Mouse (Mus musculus) left cerebral cortex, adult 18-20 months (tissue): ENCODE measurements around the gene Kif1a. TPM values are rescaled to one million over a fixed set of nuclear protein-coding genes. Genes with fewer than 3 reads are reported as not detected.

Source experiments
- DNase-seq, 2 experiments: peaks; one replicate each; pipeline ENCODE4 v3.0.0; 2021 to 2022; ENCODE audit warnings: low spot score in 2 of 2, mixed read lengths in 1 of 2
- total RNA-seq, 2 experiments: library from RNA; stranded (reverse); gene quantifications; 2 replicates each; pipeline ENCODE4 v1.2.3; 2021

Gene Kif1a
- total RNA-seq, 2 experiments from 2014 or later: 735 to 776 TPM

DNA sequence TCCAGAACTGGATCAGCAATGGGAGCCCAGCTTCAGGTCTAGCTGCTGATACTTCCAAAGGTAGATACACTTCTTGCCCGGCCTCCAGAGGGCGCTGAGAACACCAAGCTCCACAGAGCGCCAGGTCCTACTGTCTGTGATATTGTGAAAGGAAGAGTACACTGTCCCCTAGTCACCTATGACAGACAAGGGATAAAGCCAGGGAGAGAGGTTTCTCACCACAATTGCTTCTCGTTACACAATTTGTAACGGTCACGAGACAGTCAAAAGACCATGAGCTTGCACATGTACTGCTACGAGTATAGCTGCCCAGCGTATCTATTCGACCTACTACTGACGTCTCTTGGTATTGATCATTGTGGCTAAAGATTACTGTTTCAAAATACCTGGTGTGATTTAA, 72.4 kb downstream of the Kif1a start:
- DNase-seq: no peak

DNA sequence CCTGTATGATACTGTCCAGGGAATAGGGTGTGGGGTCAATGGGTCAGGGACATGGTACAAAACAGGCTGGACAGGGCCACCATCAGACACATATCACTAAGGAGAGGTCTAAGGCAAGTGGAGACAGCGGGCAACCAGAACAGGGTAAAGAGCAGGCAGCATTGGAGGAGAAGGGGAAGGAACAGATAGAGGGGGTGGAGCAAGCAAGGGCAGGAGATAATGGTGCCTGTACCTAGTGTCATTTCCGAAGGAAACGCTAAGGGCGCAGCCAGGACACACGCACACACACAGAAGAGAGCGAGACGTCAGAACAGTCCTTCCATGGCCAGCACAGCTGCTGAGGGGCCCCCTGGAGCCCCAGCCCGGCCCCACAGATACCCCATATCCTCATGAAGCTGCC, 75.2 kb downstream of the Kif1a start:
- no peak for DNase-seq

DNA sequence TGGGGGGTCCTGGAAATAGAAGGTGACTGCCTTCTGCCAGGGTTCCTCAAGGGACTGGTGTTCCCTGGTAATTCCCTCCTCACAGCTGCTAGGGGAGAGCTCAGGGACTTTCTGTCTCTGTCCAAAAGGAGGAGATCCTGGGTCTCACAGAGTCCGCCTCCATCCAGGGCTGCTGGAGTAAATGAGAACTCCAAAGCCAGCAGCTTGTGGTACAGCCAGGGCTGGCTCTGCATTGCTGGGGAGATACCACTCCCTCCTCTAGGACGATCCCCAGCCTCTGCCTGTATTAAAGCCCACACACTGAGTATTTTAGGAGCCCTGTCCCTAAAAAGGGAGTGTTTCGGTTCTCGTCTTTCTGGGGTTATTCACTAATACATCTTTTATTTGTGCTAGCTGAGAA, 81.1 kb downstream of the Kif1a start:
- DNase-seq: no peak

DNA sequence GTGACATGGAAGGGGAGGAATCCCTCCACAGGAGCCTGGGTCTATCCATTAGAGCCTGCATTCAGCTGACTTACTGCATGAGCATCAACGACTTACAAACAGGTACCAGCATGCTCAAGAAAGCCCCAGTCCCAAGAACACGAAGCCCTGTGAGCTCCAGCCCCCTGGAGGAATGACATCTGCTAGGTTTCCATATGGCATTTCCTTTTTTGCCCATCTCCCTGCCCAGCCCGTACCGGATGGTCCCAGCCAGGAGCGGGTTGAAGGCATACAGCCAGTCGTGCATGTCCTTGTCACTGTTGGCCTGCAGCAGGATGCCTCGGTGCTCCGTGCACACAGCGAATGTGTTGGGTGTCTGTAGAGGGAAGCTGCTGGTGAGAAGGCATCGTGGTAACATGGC, 83.0 kb downstream of the Kif1a start:
- DNase-seq: no peak

DNA sequence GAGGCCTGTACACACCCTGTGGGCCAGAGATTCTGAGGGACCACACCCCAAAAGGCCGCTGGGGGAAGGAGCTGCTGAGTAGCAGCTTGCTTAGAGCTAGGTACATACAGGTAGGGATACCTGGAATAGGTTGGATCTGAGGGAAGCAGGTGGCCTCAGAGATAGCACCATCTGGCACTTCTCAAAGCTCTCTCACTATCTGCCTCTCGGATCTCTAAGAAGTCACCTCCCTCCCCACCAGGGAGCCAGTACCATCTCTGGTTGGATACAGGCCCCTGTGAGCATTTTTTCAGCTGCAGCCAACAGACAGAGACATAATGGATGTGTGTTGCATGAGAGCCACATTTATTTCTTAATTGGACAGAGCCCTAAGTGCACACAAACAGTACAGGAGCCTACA, 86.6 kb downstream of the Kif1a start:
- DNase-seq: no peak

DNA sequence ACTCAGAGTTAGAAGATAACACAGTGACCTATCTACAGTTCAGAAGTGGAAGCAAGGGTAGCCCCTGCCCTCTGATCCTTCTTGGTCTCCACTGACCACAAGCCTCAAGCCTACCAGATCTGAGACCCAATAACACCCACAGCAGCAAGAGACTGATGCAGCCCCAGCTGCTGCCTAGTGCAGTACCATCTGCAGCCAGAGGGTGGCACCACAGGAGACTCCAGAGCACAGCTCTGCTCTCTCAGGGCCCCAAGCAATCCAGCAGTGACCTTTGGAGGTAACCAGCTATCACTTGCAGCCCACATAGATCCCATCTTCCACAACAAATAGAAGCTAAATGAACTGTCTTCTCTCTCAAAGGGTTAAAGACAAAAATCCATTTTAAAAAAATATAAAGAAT, 87.3 kb downstream of the Kif1a start:
- DNase-seq: peak; percentile 74 to 83

DNA sequence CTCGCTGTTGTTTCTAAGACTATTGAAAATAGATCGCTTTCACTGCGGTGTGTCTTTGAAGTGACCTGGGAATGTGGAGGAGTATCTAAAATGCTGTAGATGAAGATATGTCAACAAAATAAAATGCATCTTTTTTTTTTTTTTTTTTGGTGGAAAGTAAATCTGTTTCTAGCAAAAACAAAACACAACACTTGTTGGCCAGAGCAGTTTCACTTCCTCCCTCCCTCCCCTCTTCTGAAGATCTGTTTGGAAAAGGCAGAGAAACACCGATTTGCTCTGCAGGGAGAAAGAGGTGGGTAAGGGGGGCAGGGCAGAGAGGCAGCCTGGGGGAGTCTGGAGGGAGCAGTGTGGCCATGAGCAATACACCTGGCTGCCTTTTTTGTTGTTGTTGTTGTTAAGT, 88.4 kb downstream of the Kif1a start:
- DNase-seq: no peak

DNA sequence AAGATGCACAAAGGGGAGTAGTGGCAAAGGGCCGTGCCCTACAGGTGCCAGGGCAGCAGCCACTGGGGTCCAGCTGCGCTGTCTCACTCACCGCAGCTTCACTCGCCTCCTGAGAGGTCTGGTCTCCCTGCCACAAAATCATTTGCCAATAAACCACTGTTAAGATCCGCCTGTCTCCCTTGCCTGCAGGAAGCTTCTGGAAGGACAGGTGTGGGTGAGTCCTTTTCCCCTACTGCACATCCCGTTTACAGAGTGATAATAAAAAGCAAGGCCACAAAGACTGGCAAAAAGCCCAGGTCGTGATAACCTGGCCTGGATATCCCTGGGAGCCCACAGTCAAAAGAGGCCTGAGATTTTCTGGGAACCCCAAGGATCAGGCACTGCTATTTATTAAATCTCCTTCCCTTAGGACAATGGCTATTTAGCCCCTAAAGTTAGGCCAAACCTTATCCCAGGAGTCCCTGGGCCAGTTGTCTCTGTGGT, 89.6 kb downstream of the Kif1a start:
- no peak for DNase-seq

DNA sequence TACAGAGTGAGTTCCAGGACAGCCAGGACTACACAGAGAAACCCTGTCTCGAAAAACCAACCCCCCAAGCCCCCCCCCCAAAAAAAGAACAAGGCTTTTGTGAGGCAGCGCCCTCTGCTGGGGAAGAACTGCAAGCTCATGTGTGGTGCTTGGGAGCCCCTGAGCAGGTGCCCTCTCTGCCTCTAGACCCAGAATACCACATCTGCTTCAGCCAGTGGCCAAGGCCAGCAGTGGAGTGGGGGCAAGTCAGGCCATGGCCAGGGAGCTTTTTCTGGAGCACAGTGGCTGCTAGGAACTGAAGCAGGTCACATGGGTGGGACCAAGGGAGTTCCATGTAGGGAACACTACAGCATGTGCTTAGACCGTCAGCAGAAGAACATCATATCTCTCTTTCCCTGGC, 91.0 kb downstream of the Kif1a start:
- DNase-seq: no peak

DNA sequence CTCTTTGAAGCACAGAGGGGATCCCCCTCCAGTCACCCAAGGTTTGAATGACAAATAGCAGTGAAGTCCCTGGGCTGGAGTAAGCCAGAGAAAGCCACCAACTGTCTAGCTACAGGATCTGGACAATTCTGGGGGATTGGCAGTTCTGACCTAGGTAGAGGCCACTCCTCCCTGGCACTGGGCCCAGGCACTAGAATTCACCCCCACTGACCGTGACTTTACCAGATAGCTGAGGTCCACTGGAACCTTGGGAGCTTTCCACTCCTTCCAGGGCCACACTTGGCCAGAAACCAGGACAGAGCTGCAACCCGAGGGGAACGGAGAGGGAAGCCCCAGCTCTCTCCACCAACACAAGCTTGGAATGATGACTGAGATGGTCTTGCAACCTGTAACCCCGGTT, 92.6 kb downstream of the Kif1a start:
- DNase-seq: no peak

DNA sequence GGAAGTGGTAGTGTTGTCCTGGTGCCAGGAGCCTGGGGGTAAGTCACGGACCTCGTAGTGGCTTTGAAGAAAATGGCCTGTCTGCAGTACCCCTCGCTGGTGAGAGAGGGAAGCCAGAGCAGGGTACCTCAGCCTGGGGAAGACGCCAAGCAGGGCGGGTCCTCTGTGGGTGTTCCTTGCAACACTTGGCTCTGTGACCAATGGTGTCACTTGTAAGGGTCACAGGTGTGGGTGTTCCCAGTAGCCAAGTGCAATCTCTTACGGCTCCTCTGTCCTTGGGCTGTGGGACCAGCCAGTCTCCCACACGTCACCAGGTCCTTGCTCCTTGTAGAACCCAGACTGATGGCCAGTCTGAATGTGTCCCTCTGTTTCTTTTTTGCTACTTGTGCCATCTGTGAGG, 95.7 kb downstream of the Kif1a start, which contains the start of gene Aqp12:
Aqp12 (plus strand) TSS at position 274 of the 400 bp plus-strand sequence.
- no peak for DNase-seq

DNA sequence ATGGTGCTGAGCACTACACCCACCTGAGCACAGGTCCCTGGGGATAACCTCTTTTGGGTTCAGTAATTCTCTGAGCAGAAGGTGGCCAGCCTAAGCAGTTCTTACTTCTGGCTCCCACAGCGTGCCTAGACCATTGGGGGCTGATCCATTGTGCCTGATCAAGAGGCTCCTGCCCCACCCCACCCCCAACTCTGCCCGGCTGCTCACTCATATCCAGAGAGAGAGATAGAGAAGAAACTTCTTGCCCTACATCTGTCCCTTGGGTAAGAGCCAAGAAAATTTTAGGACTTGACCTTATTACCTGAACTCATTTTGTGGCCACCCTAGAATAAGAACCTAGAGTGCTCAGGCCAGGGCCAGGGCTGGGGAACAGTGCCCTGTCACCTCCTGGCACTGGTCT, 108.9 kb downstream of the Kif1a start:
- DNase-seq: no peak

DNA sequence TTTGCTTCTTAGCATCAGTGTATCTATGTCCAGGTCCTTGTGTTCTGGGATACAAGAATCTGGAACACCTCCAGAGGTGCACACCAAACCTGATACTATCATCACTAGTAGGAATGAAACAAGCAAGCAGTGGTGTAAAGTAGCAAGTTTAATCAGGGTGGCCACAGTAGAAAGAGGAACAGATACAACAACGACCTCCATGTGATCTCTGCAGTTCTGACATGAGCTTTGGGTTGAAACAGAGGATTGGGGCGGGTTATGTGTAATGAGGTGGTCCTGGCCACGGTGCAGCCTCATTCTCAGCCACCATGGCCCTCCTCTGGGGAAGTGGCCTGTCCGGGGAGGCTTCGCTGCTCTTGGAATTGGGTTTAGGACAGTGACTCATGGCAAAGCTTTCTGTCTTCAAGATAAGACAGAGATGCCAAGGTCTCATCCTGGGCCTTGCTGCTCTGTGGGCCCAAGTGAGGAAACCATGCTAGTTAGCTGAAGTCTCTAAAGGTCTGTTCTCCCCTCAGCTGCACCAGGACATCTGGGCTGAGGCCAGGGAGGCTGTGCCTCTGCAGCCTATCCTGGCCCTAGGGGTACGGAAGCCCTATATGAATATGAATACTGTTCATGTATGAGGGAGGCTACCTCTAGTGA, 109.4 kb downstream of the Kif1a start:
- no peak for DNase-seq

DNA sequence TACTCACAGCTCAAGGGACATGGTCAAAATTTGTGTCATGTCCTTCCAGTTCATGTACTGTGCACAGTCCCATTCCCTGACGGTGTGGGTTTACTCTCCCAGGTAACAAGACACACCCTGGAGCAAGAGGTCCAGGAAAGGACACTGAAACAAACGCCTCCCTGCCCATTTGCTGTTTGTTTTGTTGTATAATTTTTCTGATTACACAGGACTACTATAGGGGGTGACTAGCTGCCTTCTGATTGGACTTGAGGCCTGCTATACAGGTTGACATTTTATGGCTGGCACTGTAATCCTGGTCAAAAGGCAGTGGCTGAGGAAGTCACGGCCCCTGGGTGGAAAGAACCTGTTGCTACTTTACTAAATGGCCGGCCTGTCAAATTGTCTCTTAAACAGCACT, 111.9 kb downstream of the Kif1a start:
- no peak for DNase-seq

DNA sequence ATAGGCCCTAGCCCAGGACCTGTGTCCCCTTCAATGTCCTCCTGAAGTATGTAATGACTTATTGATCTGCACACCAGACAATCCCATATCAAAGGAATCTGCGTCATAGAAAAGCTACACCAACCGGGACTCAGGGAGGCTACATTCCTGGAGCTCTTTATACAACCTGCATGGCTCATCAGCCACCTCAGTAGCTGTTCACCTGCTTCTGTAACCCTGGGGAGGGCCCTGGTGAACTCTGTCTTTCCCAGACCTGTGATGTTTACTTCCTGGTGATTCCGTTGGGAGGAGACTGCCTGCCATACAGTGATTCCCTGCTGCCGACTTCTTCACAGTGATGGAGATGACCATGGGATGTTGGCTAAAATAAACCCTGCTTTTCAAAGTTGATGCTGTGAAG, 112.9 kb downstream of the Kif1a start:
- DNase-seq: no peak

DNA sequence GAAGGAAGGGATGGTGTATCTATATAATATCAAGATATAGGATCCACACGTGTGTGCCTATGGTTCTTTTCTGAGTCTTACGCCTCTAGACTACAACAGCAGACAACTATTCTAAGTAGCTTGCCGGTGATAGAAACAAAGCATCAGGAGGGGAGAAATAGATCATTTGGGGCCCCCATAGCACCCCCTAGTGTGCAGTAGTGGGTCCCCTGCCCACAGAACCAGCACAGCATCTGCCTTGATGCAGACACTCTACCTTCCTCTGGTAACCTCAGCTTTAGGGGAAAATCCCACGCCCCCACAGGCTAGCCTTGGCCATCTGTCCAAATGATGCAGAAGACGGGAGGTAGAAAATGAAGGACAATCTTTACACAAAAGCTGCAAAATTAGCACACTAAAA, 116.8 kb downstream of the Kif1a start:
- no peak for DNase-seq

DNA sequence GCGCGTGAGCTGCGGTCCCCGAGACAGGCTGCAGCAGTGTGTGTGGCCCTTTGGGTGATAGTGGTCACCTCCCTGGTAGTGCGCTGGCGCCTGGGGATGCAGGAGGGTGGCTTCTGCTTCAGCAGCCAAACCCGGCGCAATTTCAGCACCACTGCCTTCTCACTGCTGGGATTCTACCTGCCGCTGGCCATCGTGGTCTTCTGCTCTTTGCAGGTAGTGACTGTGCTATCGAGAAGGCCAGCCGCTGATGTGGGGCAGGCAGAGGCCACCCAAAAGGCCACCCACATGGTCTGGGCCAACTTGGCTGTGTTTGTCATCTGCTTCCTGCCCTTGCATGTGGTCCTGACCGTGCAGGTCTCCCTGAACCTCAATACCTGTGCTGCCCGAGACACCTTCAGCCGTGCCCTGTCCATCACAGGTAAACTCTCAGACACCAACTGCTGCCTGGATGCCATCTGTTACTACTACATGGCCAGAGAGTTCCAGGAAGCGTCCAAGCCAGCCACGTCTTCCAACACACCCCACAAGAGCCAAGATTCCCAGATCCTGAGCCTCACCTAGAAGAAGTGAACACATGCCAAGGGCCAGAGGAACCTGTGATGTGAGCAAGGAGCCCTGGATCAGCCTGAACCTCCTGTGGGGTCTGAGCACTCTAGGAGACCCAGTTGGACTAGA, 118.7 kb downstream of the Kif1a start:
- no peak for DNase-seq

DNA sequence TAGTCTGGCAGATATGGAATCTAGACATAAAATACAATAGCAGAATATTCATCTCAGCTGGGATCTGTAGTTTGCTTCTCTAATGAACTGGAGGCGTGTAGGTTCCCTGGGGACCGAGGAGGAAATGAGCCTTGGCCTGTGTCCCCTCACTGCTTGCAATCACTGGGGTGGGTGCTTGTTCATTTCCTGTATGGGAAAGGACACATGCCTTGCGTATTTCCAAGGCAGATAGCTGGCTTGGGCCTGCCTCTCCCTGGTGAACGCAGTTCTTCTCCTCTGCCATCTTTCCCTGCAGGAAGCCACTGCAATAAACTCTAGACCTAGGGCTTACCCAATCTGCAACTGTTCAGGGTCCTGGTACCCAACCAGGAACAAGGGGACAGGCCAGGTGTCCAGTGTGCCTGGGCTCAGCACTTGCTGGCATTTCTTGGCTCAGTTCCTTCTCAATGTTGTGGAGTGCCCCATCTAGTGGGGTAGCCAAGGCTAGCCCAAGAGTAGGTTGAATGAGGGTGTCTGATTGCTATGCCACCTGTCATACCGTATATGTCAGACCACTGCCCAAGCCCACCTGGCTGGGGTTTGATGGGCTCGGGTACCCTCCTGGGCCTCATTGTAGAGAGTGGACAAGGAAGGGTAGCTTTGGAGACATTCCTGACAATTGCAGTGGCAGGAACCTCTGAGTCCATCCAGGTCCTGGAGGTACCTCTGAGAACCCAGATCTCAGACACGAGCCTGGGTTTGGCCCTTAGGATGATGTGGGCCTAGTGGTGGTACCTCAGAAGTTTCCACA, 120.5 kb downstream of the Kif1a start:
- DNase-seq: no peak

DNA sequence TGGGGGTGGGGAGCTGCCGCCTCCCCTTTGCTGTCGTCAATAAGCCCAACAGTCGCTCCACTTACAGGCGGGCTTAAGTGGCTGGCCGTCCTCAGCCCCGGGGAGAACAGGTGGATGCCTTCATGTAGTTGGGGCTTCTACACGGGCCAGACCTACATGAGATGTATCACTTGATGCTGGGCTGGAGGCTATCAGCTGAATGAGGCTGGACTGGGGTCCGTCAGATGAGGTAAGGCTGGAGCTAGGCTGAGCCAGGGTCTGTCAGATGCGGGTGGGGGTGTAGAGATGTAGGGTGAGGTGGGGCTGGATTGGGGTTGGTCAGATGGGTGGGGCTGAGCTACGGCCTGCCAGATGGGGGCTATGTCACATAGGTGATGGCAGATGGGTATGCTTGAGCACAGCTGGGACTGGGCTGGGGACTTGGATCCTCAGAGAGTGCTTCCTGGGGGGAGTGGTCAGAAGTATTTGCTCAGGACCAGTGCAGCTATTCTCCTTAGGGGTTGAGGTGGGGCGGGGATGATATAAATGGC, 122.6 kb downstream of the Kif1a start:
- no peak for DNase-seq

DNA sequence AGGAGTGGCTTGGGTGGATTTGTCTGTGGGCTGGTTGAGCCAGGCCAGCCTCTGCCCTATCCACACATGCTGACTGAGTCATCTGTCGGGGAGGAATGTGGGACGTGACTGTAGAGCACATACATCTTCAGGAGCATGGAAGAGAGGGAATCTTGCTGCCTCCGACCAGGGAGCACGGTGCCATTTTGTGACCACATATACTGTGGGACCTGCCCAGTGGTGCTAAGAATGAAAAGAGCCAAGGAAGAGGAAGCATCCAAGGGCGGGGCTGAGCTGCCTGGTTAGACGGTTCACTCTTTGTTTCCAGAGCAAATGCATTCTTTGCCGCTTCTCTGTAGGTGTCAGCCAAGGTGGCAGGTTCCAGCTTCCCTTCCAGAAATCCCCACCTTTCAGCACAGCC, 123.1 kb downstream of the Kif1a start:
- DNase-seq: no peak

DNA sequence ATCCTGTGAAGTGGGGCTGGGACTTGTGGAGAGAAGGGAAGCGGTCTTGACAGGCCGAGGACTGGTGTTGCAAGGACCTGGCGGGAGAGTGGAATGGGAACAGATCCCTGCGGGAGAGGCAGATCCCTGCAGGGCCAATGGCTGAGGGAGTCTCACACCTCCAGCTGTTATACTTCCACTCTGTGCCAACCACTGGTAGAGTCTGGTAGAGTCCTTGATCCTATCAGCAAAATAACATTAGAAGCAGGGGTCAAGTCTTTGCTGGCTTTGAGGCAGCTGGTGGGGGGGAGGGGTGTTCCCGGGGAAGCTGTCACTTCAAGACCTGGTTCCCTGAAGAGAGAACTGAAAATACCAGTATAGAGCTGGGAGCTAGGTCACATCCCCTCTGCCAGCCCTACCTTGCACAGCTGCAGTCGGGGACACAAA, 125.6 kb downstream of the Kif1a start:
- DNase-seq: no peak

DNA sequence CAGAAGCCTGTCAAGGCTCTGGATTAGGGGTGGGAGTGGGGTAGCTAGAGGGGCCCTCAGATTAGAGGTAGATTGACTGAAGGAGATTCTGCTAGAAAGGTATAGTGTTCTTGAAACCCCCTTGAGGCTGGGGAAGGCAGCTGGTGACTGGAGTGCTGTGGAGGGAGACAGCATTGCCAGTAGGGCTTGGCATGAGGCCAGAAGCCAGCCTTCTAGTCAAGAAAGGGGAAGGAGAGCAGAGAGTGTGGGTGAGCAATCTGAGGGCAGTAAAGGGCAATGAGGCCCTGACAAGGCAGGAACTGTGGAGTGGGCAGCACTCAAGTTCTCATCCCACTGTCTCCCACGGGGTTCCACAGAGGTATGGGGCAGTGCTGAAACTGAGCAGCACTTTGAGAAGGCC, 128.9 kb downstream of the Kif1a start:
- no peak for DNase-seq
